Mouse (Mus musculus): ENCODE measurements at regions not wholly inside any gene's neighbourhood (a gene's known extent, or its start where the extent isn't known, plus 50 kb on each side); places are given as distances from the start of the nearest gene placed in this dataset.

DNA sequence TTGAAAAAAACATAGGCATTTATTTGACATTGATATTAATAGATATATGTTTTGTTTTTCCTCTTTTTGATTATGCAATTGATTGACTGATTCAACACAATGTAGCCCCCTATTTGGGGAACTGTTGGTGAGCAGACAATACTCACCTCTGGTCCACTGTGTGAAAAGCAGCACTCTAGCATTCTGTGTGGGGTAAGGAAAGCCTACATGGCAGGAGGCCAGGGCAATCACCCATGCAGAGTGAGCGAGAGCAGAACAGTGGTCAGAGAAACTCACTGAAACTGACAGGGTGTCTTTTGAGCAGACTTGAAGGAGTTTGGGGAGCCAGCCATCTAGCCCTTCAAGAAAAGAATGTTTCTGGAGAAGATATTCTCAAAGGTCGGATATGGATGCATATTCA, 73.2 kb upstream of the Azi2 start:
- intact Hi-C loops (cut with DNase I): loop anchor here (5.0 to 10.0 kb wide), 3 partner anchors 65 to 1540 kb away; no protein-coding TSS in a partner anchor
- DNase-seq (ENCODE audit: low spot score): no peak

GRCm38 (mm10) chr9:117966326-117966989, 73.8 kb upstream of the Azi2 start:
- intact Hi-C loops (cut with DNase I): loop anchor here (5.0 to 10.0 kb wide), 3 partner anchors 64 to 1539 kb away; no protein-coding TSS in a partner anchor
- DNase-seq (ENCODE audit: low spot score): no peak

DNA sequence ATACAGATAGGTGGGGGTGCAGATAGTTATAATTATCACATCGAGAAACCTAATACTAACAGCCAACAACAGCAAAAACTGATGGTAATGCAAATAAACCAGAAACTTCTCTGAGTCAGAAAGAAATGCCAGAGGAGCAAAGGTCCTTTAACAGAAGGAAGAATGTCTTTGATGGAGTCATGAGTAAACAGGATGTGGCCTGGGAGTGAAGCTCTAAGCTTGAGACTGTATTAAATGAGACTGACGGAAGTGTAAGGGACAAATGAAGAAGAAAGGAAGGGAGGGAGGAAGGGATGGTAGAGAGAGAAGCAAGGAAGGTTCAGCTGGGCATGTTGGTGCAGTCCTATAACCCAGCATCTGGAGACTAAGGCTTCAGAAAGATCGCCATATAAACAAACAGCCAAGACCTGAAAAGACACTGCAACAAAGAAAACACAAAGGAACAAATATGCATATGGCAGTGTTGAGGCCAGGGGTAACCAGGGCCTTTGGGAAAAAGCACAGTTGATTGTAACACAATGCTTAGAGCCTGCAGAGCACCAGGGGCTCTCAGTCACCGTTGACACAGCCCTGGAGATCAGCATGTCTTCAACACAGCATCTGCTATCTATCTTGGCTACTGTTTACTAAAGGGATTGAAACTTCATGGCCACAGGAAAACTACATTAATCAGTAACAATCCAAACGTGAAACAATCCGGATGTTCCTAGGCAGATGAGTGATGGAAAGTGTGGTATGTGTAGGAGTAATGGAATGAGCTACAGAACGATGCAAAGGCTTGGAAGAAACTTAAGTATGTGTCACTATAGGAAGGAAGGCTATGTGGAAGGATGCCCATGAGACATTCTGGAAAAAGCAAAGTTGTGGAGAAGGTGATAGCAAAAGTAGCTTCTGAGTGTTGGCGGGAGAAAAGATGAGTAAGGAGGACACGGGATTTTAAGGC, 77.9 kb upstream of the Azi2 start:
- intact Hi-C loops (cut with DNase I): loop anchor here (10.0 kb wide), 1 partner anchor 1158 kb away; no protein-coding TSS in a partner anchor
- no peak for DNase-seq (ENCODE audit: low spot score)

GRCm38 (mm10) chr9:117959845-117960244, 80.5 kb upstream of the Azi2 start:
- DNase-seq (ENCODE audit: low spot score): no peak
- intact Hi-C loops (cut with DNase I): loop anchor here (10.0 kb wide), 1 partner anchor 1155 kb away; no protein-coding TSS in a partner anchor

- intact Hi-C loops (cut with DNase I): no loop called here
- DNase-seq (ENCODE audit: low spot score): no peak
Observed at GRCm38 (mm10) chr9:117957195-117957594, 83.1 kb upstream of the Azi2 start.

- intact Hi-C loops (cut with DNase I): no loop called here
- DNase-seq (ENCODE audit: low spot score): no peak
Observed at GRCm38 (mm10) chr9:117956691-117957090, 83.6 kb upstream of the Azi2 start.

- no peak for DNase-seq (ENCODE audit: low spot score)
- intact Hi-C loops (cut with DNase I): no loop called here
Observed at GRCm38 (mm10) chr9:117927466-117927847, 112.8 kb upstream of the Azi2 start.

DNA sequence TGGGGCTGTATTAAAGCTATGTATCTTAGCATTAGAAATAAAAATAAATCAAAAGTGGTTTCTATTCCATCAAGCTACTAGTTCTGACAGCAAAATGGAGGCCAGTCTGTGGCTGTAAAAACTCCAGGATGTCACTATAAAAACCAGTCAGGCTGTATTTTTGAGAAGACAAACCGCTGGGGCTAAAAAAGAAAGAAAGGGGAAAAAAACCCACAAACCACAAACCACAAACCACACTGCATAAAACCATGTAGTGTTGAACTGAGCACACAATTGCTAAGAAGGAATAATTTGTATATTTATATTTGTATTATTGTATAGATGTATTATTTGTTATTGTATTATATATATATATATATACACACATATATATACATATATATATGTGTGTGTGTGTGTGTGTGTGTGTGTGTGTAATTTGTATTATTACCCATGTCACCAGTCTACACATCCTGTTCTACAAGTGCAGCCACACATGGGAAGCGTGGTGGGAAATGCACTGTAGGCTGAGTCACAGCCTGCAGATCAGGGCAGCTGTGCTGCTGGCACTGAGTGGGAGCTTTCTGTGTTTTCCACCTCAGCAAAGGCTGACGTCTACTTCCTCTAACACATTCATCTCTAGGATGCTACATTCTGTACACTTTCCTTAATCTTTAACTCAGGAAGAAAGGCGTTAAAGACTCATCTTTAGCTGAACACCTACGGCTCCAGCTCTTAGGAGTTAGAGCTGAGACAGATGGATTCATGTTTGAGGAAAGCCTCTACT, 113.4 kb upstream of the Azi2 start:
- intact Hi-C loops (cut with DNase I): no loop called here
- no peak for DNase-seq (ENCODE audit: low spot score)

DNA sequence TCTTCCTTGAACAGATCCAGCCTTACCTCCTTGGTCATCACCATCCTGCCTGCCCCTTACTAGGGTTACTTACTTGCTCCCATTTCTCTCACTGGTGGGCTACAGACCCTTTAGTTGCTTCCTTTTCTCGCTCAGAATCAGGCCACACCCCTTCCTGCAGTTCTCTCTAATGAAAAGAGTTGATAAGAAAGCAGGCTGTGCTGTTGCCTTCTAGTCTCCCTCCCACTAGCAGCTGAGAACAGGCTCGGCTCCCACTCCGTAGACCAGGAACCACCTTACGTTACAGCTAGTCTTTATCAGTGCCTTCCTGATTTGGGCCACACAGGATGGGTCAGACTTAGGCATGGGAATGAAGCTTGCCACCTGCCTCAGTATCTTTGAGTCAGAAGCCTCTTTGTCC, 117.3 kb upstream of the Azi2 start:
- intact Hi-C loops (cut with DNase I): no loop called here
- DNase-seq (ENCODE audit: low spot score): no peak

DNA sequence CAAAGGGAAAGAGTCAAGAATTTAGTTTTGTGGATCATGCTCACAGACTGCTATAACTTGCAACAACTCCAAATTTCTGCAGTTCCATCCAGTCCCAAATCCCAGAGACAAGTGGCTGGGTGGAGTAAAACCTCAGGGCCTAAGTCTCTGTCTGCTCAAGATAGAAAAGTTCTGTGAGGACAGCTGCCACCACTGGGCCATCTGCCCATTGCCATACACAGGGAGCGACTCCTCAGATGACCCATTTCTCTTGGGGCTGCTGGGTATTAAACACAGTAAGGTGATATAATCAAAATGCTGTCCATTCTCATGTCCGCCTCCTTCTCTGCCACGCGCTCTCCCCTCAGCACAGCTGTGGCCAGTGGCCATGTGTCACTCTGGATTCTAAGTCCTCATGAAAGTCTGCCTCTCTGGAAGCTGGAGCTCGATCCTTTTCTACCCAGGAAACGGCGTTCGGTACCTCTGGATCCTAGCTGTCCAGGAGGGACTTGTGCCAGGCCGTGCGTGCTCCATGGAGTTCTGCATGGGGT, 132.3 kb upstream of the Azi2 start:
- intact Hi-C loops (cut with DNase I): loop anchor here (10.0 kb wide), 1 partner anchor 137 kb away; the partner anchor contains the start of gene Azi2
- DNase-seq (ENCODE audit: low spot score): no peak

GRCm38 (mm10) chr9:117905045-117905747, 135.1 kb upstream of the Azi2 start:
- intact Hi-C loops (cut with DNase I): loop anchor here (10.0 kb wide), 1 partner anchor 140 kb away; the partner anchor contains the start of gene Azi2
- no peak for DNase-seq (ENCODE audit: low spot score)

DNA sequence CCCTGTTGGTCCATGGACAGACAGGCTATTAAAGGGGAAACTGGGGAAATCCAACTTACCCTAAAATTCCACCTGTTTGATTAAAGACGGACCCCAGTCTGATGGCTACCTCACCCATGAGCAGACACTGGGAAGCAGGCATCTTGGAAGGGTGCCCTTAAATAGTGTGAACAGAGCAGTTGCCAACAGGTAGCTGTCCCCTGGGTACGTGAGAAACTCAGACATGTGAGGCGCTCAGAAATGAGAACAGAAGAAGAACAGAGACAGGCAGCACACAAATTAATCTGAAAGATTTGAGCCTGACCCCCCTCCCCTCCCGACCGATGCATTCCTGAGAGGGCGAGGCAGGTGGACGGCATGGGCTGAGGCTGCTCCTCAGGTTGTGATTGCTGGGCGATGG, 135.7 kb upstream of the Azi2 start:
- DNase-seq (ENCODE audit: low spot score): no peak
- intact Hi-C loops (cut with DNase I): loop anchor here (5.0 to 10.0 kb wide), 2 partner anchors 63 to 140 kb away; partner anchors contain the start of gene Azi2

DNA sequence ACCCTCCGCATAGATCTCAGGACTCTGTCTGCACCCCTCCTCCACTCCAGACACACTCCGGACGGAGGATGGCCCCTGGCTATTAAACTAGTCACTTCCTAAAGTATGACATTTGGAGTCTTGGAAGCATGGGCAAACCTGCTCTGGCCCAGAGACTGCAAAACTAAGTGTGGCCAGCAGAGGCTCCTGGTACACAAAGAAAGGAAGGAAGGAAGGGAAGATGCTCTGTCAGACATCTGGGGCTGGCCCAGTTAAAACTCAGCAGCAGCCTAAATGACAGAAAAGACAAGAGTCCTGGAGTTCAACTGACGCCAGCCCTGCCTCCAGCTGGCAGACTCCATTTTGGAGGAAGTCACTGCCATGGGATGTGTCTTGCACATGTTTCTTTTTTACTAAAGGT, 137.3 kb upstream of the Azi2 start:
- intact Hi-C loops (cut with DNase I): loop anchor here (5.0 to 10.0 kb wide), 2 partner anchors 64 to 142 kb away; partner anchors contain the start of gene Azi2
- DNase-seq (ENCODE audit: low spot score): no peak

DNA sequence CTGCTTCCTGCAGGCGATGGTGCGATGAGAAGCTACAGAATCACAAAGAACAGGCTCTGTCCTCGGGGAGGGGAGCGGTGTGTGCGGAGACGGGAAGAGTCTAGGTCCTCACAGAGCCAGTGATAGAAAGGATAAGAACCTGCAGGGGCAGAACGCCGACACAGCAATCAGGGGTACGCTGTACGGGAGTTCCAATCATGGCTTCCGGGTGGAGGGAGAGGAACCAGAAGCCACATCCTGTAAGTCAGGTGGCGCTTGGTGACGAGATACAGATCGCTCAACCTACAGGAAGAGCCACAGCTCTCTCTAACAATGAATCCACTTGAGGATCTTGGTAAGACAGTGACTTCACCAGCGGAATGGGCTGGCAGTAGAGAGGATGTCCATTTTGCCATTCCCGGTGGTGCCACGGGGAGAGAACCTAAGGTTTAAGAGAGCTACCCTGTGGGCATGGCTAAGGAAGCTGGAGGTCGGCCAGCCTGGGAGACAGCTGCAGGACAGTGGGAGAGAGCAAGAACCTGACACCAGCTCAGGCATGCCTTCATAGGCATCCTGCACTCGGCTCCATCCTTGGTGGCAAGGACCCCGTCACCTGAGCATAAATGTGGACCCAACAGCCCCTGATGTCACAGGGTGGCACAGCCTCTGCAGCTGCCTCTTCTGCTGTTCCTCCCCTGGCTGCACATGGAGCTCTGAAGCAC, 137.9 kb upstream of the Azi2 start:
- intact Hi-C loops (cut with DNase I): loop anchor here (5.0 to 10.0 kb wide), 2 partner anchors 65 to 142 kb away; partner anchors contain the start of gene Azi2
- no peak for DNase-seq (ENCODE audit: low spot score)

DNA sequence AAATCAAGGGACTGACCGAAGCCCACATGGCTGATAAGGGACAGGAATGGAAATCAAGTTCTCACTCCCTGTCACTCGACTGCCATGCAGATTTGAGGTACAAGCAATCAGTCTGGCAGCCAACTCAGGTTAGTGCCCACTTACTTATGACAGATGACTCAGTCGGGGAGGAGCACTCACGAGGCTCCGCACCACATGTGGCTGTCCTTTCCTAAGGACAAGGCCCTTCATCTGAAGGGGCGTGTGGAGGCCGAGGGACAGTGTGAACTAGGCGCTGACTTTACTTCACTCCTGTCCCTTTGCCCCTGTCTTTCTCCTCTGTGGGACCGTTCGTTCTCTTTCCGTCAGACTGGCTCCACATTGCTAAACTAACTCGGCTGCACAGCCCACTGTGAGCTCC, 139.7 kb upstream of the Azi2 start:
- no peak for DNase-seq (ENCODE audit: low spot score)
- intact Hi-C loops (cut with DNase I): loop anchor here (5.0 to 10.0 kb wide), 2 partner anchors 67 to 144 kb away; partner anchors contain the start of gene Azi2

DNA sequence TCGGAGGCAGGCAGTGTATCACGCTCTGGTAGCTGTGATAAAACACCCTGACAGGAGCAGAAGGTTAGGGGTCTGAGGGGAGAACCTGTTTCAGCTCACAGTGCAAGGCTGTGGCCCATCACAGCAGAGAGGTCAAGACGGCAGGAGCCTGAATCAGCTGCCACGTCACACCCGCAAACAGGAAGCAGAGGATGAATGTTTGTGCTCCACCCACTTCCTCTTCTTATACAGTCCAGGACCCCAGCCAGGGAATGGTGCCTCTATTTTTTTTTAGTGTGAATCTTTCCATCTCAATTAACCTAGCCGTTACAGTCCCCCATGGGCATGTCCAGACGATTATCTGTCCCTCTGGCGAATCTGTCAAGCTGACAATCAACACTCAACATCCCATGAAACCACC, 143.8 kb upstream of the Azi2 start:
- intact Hi-C loops (cut with DNase I): no loop called here
- DNase-seq (ENCODE audit: low spot score): no peak

GRCm38 (mm10) chr9:117892601-117893000, 147.7 kb upstream of the Azi2 start:
- no peak for DNase-seq (ENCODE audit: low spot score)
- intact Hi-C loops (cut with DNase I): no loop called here

- intact Hi-C loops (cut with DNase I): no loop called here
- no peak for DNase-seq (ENCODE audit: low spot score)
Observed at GRCm38 (mm10) chr9:117873172-117873571, 167.1 kb upstream of the Azi2 start.
